Mouse (Mus musculus) small intestine, adult 2 months (tissue): ENCODE measurements around the gene Arid2. TPM values are rescaled to one million over a fixed set of nuclear protein-coding genes. Genes with fewer than 3 reads are reported as not detected.

Source experiments
- H3K27ac ChIP-seq: fragments of 200-500 bp; 2 replicates; pipeline ENCODE4 v1.5.1; 2012; ENCODE audit warnings: low read depth, low read length, control low read depth, inconsistent platforms; ENCODE audit not compliant: insufficient read depth
- H3K27me3 ChIP-seq: fragments of 200-500 bp; 2 replicates; pipeline ENCODE4 v1.6.1; 2012; ENCODE audit warnings: mild to moderate bottlenecking, moderate library complexity, low read length, inconsistent platforms; ENCODE audit not compliant: control insufficient read depth, insufficient read depth
- H3K36me3 ChIP-seq: fragments of 200-500 bp; 2 replicates; pipeline ENCODE4 v1.6.1; 2012; ENCODE audit warnings: mild to moderate bottlenecking, low read length, control low read depth, inconsistent platforms; ENCODE audit not compliant: control insufficient read depth, insufficient read depth
- H3K4me1 ChIP-seq: fragments of 200-500 bp; 2 replicates; pipeline ENCODE4 v1.6.1; 2012; ENCODE audit warnings: low read length, inconsistent platforms, mixed read lengths; ENCODE audit not compliant: control insufficient read depth, insufficient read depth, insufficient read length
- H3K4me3 ChIP-seq: fragments of 200-500 bp; 2 replicates; pipeline ENCODE4 v1.5.1; 2012; ENCODE audit warnings: low read depth, mild to moderate bottlenecking, control low read depth, inconsistent platforms, low read length, moderate library complexity
- CTCF ChIP-seq: fragments of 200-500 bp; IDR thresholded peaks from 2 replicates; pipeline ENCODE4 v1.5.1; 2012; ENCODE audit warnings: low read depth, mild to moderate bottlenecking, control low read depth, inconsistent platforms, low read length, moderate library complexity, mixed read lengths; ENCODE audit not compliant: insufficient replicate concordance, insufficient read length; ENCODE audit errors: extremely low read depth
- POLR2A ChIP-seq: fragments of 200-500 bp; IDR thresholded peaks from 2 replicates; pipeline ENCODE4 v1.6.1; 2012; ENCODE audit warnings: low read depth, mild to moderate bottlenecking, control low read depth, inconsistent platforms, low read length, moderate library complexity
- WGBS: fragments of 180-500 bp; shearing (Covaris S2); methylation state at CpG from one replicate; pipeline ENCODE4 v1.1.7; 2018; 5-methylcytosine and 5-hydroxymethylcytosine counted together
- polyA plus RNA-seq: library from polyadenylated mRNA; depleted of rRNA; stranded (reverse); fragments of >200 nt; gene quantifications from 2 replicates; pipeline ENCODE4 v1.2.3, GENCODE M21; 2012

Arid2 gene
- polyA plus RNA-seq, 1 experiment = 12.3 TPM

- TF ChIP-seq POLR2A (peak; percentile 74), CTCF (no peak)
- peak overlapping the region; percentile 97 for H3K27ac ChIP-seq
- WGBS = under 1% methylated on average over 64 of the region's 64 CpGs
- H3K4me3 ChIP-seq = peak overlapping the region; percentile 100
- H3K4me1 ChIP-seq = peaks cover 11% of the 10 kb centered on the region
- no peaks in the 10 kb centered on the region for H3K27me3 ChIP-seq
- no peaks in the 10 kb centered on the region for H3K36me3 ChIP-seq
Observed at GRCm38 (mm10) chr15:96285323-96286014, 1.8 kb upstream of the Arid2 start.

GRCm38 (mm10) chr15:96286015-96286934, 1.0 kb upstream of the Arid2 start:
- H3K27me3 ChIP-seq = no peaks in the 10 kb centered on the region
- TF ChIP-seq CTCF (peak; percentile 66), POLR2A (peak; percentile 73)
- H3K27ac ChIP-seq = peak overlapping the region; percentile 97
- peaks cover 7% of the 10 kb centered on the region for H3K4me1 ChIP-seq
- H3K36me3 ChIP-seq = no peaks in the 10 kb centered on the region
- H3K4me3 ChIP-seq = peak overlapping the region; percentile 91
- 1% methylated on average over 72 of the region's 72 CpGs for WGBS

DNA sequence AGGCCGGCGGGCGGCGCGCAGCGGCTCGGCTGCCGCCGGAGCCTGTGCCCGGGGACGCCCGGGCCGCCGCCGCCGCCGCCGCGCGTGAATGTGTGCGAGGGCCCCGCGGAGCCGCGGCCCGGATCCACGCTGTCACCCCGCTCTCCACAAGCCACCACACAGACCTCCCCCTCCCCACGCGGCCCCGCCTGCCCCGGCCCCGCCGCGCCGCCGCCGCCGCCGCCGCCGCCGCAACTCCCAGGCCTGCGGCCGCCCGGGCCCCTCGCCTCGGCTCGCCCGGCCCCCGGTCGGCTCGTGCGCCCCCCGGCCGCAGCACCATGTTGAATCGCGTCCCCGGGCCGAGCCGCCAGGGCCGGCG, 404 bp upstream of the Arid2 start:
- TF ChIP-seq CTCF (no peak), POLR2A (no peak)
- H3K4me1 ChIP-seq = peaks cover 5% of the 10 kb centered on the region
- 3% methylated on average over 29 of the region's 63 CpGs for WGBS
- peak overlapping the region; percentile 90 for H3K27ac ChIP-seq
- H3K36me3 ChIP-seq = no peaks in the 10 kb centered on the region
- H3K4me3 ChIP-seq = peak overlapping the region; percentile 91
- no peaks in the 10 kb centered on the region for H3K27me3 ChIP-seq

GRCm38 (mm10) chr15:96287976-96288835, 888 bp downstream of the Arid2 start:
- Histone ChIP-seq H3K27ac (peak overlapping the region; percentile 93), H3K4me1 (peaks cover 5% of the 10 kb centered on the region), H3K4me3 (peak overlapping the region; percentile 91), H3K27me3 (no peaks in the 10 kb centered on the region), H3K36me3 (no peaks in the 10 kb centered on the region; the same call in 1 of the 2 replicates)
- TF ChIP-seq POLR2A (no peak), CTCF (no peak)
- 1% methylated on average over 93 of the region's 97 CpGs for WGBS

DNA sequence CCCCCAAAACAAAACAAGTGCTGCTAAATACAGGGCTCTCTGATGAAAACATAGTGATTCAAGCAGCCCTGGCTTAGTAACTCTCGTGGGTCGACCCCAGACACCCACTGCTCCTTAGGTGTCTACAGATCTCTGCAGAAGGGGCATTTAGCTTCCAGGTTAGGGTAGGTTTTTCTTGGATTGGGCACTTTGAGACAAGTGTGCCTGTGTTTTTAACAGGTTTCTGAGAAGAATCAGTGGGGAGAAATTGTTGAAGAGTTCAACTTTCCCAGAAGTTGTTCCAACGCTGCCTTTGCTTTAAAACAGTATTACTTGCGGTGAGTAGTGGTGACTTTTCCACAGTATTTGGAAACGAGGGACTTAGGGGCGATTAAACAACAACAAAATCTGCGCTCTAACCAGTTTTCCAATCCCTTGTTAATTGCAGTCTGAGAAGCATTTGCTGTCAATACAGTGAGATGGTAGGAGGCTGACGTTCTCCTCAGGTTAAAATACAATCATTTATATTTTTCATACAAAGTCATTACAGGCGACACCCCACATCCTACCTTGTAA, 1.6 kb downstream of the Arid2 start:
- TF ChIP-seq POLR2A = no peak
- TF ChIP-seq CTCF = no peak
- WGBS = 4% methylated on average over 9 of the region's 9 CpGs
- peak overlapping the region; percentile 91 for H3K4me3 ChIP-seq
- H3K36me3 ChIP-seq = peaks cover 2% of the 10 kb centered on the region; the same call in 1 of the 2 replicates
- H3K27ac ChIP-seq = peak overlapping the region; percentile 91
- peaks cover 5% of the 10 kb centered on the region for H3K4me1 ChIP-seq
- no peaks in the 10 kb centered on the region for H3K27me3 ChIP-seq

GRCm38 (mm10) chr15:96290001-96290400, 2.7 kb downstream of the Arid2 start:
- Histone ChIP-seq H3K27ac (no peak overlapping the region), H3K4me1 (peaks cover 6% of the 10 kb centered on the region), H3K36me3 (peaks cover 2% of the 10 kb centered on the region; the same call in 1 of the 2 replicates), H3K27me3 (no peaks in the 10 kb centered on the region), H3K4me3 (no peak overlapping the region)
- 52% methylated on average over 1 of the region's 1 CpGs for WGBS
- no peak for TF ChIP-seq POLR2A
